In genomic region chr3:69020285-69020684, GRCm38 (mm10) we compare ENCODE assay signal across 9 mouse cellular contexts. TPM values are rescaled to one million over a fixed set of nuclear protein-coding genes. Genes with fewer than 3 reads are reported as not detected.
DNase-seq lines count a peak whose midpoint lies in the region; ATAC-seq and TF ChIP-seq lines count a peak whose summit lies in the region.
"Had no signal": no experiment of that assay in that cellular context is flagged by ENCODE, and none has a peak within 500 bp of the region (broad histone marks: within the 10 kb centered on the region; RNA-seq: fewer than 3 reads in every experiment).

No protein-coding gene starts in this region.

- WGBS in lung, embryonic 14.5 days, result 92% methylated on average over 2 of the region's 2 CpGs
- WGBS in neural tube, embryonic 15.5 days, result 95% methylated on average over 2 of the region's 2 CpGs

- H3K9me3 ChIP-seq in lung, embryonic 14.5 days (ENCODE audit: low read depth, low read length), result no peaks in the 10 kb centered on the region
- H3K9me3 ChIP-seq in ES-E14 (ENCODE audit: control insufficient read depth, insufficient read depth, low read depth, low read length), result no peaks in the 10 kb centered on the region
- H3K9me3 ChIP-seq in neural tube, embryonic 15.5 days (replicated peaks), result no peaks in the 10 kb centered on the region
- H3K9me3 ChIP-seq: embryonic facial prominence, embryonic 15.5 days; midbrain, embryonic 12.5 days had no signal

- in situ Hi-C loops in ES-E14 (cut with MboI; ENCODE audit: low sequenced_read_pairs in 2 of 2, unreplicated experiment in 2 of 2), result loop anchor here in 1 of 2 experiments (5.0 kb wide), 1 partner anchor 722 kb away; no protein-coding TSS in a partner anchor

- H3K27ac ChIP-seq in lung, embryonic 14.5 days (ENCODE audit: low read depth), result no peak overlapping the region
- H3K27ac ChIP-seq in ES-E14 (ENCODE audit: insufficient read depth, low read depth, low read length, poor library complexity, severe bottlenecking), result no peak overlapping the region
- H3K27ac ChIP-seq in neural tube, embryonic 15.5 days (replicated peaks), result no peak overlapping the region
- H3K27ac ChIP-seq: embryonic facial prominence, embryonic 15.5 days; midbrain, embryonic 12.5 days had no signal

- H3K36me3 ChIP-seq in lung, embryonic 14.5 days (ENCODE audit: insufficient read depth), result peaks cover 85% of the 10 kb centered on the region
- peaks cover 16% of the 10 kb centered on the region for H3K36me3 ChIP-seq in ES-E14 (ENCODE audit: control insufficient read depth, insufficient read depth, low read length, poor library complexity, severe bottlenecking)
- peaks cover 8% of the 10 kb centered on the region; the same call in 1 of the 2 replicates for H3K36me3 ChIP-seq in splenic B cell, adult 2 months (ENCODE audit: control insufficient read depth, insufficient read depth, low read length, poor library complexity, severe bottlenecking)
- H3K36me3 ChIP-seq in neural tube, embryonic 15.5 days, result peaks cover 3% of the 10 kb centered on the region; the same call in 1 of the 2 replicates

- no peak overlapping the region for H3K4me2 ChIP-seq in lung, embryonic 14.5 days
- H3K4me2 ChIP-seq in neural tube, embryonic 15.5 days, result no peak overlapping the region
- H3K4me2 ChIP-seq: embryonic facial prominence, embryonic 15.5 days; midbrain, embryonic 12.5 days had no signal

- peak; percentile 41 for TF ChIP-seq CTCF in lung, embryonic 14.5 days (IDR thresholded peaks at IDR 0.05; ENCODE audit: low read depth)

- no peak overlapping the region for H3K4me3 ChIP-seq in lung, embryonic 14.5 days (ENCODE audit: low read depth, low read length)
- H3K4me3 ChIP-seq in ES-E14 (ENCODE audit: insufficient read depth in 1 of 2, low read depth in 1 of 2, low read length in 2 of 2, poor library complexity in 1 of 2, severe bottlenecking in 1 of 2), result no peak overlapping the region
- H3K4me3 ChIP-seq in neural tube, embryonic 15.5 days (replicated peaks), result no peak overlapping the region
- H3K4me3 ChIP-seq: embryonic facial prominence, embryonic 15.5 days; midbrain, embryonic 12.5 days had no signal

- DNase-seq in lung, embryonic 14.5 days, result peak; percentile 46
- no peak for DNase-seq in lung, postnatal 14 days
- peak; percentile 34 for DNase-seq in ES-E14 (ENCODE audit: low read depth, low spot score)
- peak; percentile 40 for DNase-seq in c-Kit-positive CD71-positive TER-119-negative erythroid progenitor cells, embryonic 14.5 days (ENCODE audit: low read depth)
- DNase-seq in splenic B cell, adult 2 months (ENCODE audit: low read depth, low spot score), result peak; percentile 55
- no peak for DNase-seq in cerebellum, adult 11-12 months

- ATAC-seq in lung, embryonic 14.5 days (ENCODE audit: insufficient read depth), result no peak
- no peak for ATAC-seq in neural tube, embryonic 15.5 days (ENCODE audit: low FRiP score)

- H3K27me3 ChIP-seq in lung, embryonic 14.5 days (ENCODE audit: insufficient read depth, low read length), result no peaks in the 10 kb centered on the region
- no peaks in the 10 kb centered on the region for H3K27me3 ChIP-seq in splenic B cell, adult 2 months (ENCODE audit: control insufficient read depth, insufficient read depth, low read length, poor library complexity, severe bottlenecking)
- H3K27me3 ChIP-seq in neural tube, embryonic 15.5 days (replicated peaks), result no peaks in the 10 kb centered on the region
- H3K27me3 ChIP-seq: embryonic facial prominence, embryonic 15.5 days; midbrain, embryonic 12.5 days had no signal

- H3K9ac ChIP-seq in lung, embryonic 14.5 days, result no peak overlapping the region
- H3K9ac ChIP-seq in ES-E14 (ENCODE audit: insufficient read depth, low read depth, low read length, poor library complexity, severe bottlenecking), result no peak overlapping the region
- H3K9ac ChIP-seq in neural tube, embryonic 15.5 days (replicated peaks), result no peak overlapping the region
- H3K9ac ChIP-seq: embryonic facial prominence, embryonic 15.5 days; midbrain, embryonic 12.5 days had no signal

- H3K4me1 ChIP-seq in lung, embryonic 14.5 days (ENCODE audit: insufficient read depth), result no peaks in the 10 kb centered on the region
- no peaks in the 10 kb centered on the region for H3K4me1 ChIP-seq in ES-E14 (ENCODE audit: control insufficient read depth in 2 of 2, insufficient read depth in 2 of 2, low read length in 2 of 2, poor library complexity in 1 of 2)
- no peaks in the 10 kb centered on the region for H3K4me1 ChIP-seq in neural tube, embryonic 15.5 days
- H3K4me1 ChIP-seq: embryonic facial prominence, embryonic 15.5 days; midbrain, embryonic 12.5 days had no signal

TF ChIP-seq in ES-E14, 5 proteins besides CTCF, POLR2A, EP300 and RAD21:
- no peak for TF ChIP-seq ZC3H11A (IDR thresholded peaks at IDR 0.05; ENCODE audit: borderline replicate concordance, low read depth, low read length)
- no peak for TF ChIP-seq MAFK (IDR thresholded peaks at IDR 0.05; ENCODE audit: insufficient read depth, low read depth, low read length)
- TF ChIP-seq HCFC1 (IDR thresholded peaks at IDR 0.05; ENCODE audit: borderline replicate concordance, insufficient read depth, low read length), result no peak
- no peak for TF ChIP-seq ZNF384 (IDR thresholded peaks at IDR 0.05; ENCODE audit: low read depth, low read length)
- TF ChIP-seq CHD2 (IDR thresholded peaks at IDR 0.05; ENCODE audit: low read depth, low read length), result no peak

RNA-seq across cellular contexts. Expression of gene Smc4, which starts 15.7 kb away (rescaled TPM):
- polyA plus RNA-seq in lung, embryonic 14.5 days (2014; fragmentation: Nextera tagmentation; extraction: Ambion mirVana), result 211 and 219 TPM in 2 replicates
- 63.7 and 91.4 TPM in 2 replicates for total RNA-seq in ES-E14 (2012; rRNA removed)
- polyA plus RNA-seq in neural tube, embryonic 15.5 days (2015; fragmentation: Nextera tagmentation; extraction: Ambion mirVana), result 28.3 and 72.3 TPM in 2 replicates

RNA-seq across cellular contexts. Expression of gene Ift80, which starts 15.9 kb away (rescaled TPM):
- polyA plus RNA-seq in lung, embryonic 14.5 days (2014; fragmentation: Nextera tagmentation; extraction: Ambion mirVana), result 17.6 and 21.4 TPM in 2 replicates
- 9.9 and 16.5 TPM in 2 replicates for total RNA-seq in ES-E14 (2012; rRNA removed)
- polyA plus RNA-seq in neural tube, embryonic 15.5 days (2015; fragmentation: Nextera tagmentation; extraction: Ambion mirVana), result 7.3 and 11.0 TPM in 2 replicates

RNA-seq across cellular contexts. Expression of gene Trim59, which starts 24.3 kb away (rescaled TPM):
- polyA plus RNA-seq in lung, embryonic 14.5 days (2014; fragmentation: Nextera tagmentation; extraction: Ambion mirVana), result 146 and 153 TPM in 2 replicates
- 52.1 and 59.7 TPM in 2 replicates for total RNA-seq in ES-E14 (2012; rRNA removed)
- 25.3 and 43.6 TPM in 2 replicates for polyA plus RNA-seq in neural tube, embryonic 15.5 days (2015; fragmentation: Nextera tagmentation; extraction: Ambion mirVana)

Comparison
In these comparisons a context has a peak if more than half of its experiments do, and no peak if none do; other contexts are left out.
1. DNase-seq: peak in lung, embryonic 14.5 days (single experiment), ES-E14 (single experiment), c-Kit-positive CD71-positive TER-119-negative erythroid progenitor cells, embryonic 14.5 days (single experiment) and splenic B cell, adult 2 months (single experiment); none in lung, postnatal 14 days (single experiment) and cerebellum, adult 11-12 months (single experiment).